Mouse (Mus musculus) liver, postnatal 0 days (tissue): ENCODE results near the gene Iqsec3.

ENCODE experiments used
- CTCF ChIP-seq: sonication (generic); IDR thresholded peaks from 2 replicates; pipeline ENCODE4 v1.5.1; 2016; ENCODE audit warnings: antibody characterized with exemption, low read depth
- EP300 ChIP-seq: IDR thresholded peaks from 2 replicates; pipeline ENCODE4 v1.6.1; 2016; ENCODE audit warnings: antibody characterized with exemption, low read depth, mild to moderate bottlenecking

DNA sequence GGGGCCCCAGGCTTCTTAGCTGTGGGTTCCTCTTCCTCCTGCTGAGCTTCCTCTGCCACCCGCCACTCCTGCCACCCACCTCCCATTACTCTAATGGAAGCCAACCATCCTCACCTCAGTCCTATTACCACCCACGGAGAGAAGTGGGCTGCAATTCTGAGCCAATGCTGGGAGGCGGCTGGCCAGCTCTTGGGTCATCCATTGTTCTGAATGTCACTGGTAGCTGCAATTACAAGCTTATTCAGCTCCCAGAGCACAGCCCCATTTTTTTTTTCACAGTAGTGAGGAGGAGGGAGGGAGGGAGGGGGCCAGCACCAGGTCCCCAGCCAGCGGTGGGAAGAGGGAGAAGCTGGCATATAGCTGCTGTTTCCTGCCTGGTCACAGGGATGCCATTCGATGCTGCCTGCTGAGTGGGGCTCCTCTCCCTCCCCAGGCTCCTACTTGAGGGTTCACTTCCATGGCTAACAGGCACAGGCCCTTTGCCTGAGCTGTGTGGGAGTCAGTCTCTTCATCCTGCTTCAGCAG, 32.7 kb downstream of the Iqsec3 start:
- TF ChIP-seq CTCF (no peak), EP300 (no peak)
